Mouse (Mus musculus) heart, postnatal 0 days (tissue): Measurements from ENCODE around the gene Dnase1l3.

ENCODE experiments used
- CTCF ChIP-seq: IDR thresholded peaks from 2 replicates; pipeline ENCODE4 v1.5.1; 2016; ENCODE audit warnings: antibody characterized with exemption, control low read depth, low read depth
- EP300 ChIP-seq: IDR thresholded peaks from 2 replicates; pipeline ENCODE4 v1.6.1; 2016; ENCODE audit warnings: antibody characterized with exemption, low read depth

GRCm38 (mm10) chr14:8040911-8041678, 46.7 kb upstream of the Dnase1l3 start:
- no peak for TF ChIP-seq EP300
- no peak for TF ChIP-seq CTCF
